Mouse (Mus musculus) mesoderm, embryonic 11.5 days (tissue): ENCODE data around the gene Hdac7.

Experiments
- DNase-seq: peaks from one replicate; pipeline ENCODE4 v3.0.0-alpha.2; 2012; ENCODE audit warnings: low read depth, low spot score

The Hdac7 gene

GRCm38 (mm10) chr15:97814703-97815102 is 29.6 kb downstream of the Hdac7 start:
- no peak for DNase-seq

GRCm38 (mm10) chr15:97813452-97814204 is 30.7 kb downstream of the Hdac7 start:
- no peak for DNase-seq

DNA sequence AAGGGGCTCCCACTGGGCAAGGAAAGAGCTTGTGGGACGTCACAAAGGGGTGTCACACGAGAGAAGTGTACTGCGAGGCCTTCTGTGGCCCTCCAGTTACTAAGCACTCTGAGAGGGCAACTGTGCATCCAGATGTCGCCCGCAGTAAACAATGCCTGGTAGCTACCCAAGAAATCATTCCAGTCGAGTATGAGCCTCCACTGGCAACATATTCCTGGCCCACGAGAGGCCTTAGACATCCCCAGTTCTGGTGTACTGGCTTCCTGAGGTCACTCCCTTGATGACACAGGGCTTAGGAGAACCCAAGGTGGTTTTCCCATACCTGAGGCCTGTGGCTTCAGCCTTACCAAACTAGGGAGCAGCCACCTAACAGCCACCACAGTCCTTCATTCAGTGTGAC is 31.4 kb downstream of the Hdac7 start:
- no peak for DNase-seq

DNA sequence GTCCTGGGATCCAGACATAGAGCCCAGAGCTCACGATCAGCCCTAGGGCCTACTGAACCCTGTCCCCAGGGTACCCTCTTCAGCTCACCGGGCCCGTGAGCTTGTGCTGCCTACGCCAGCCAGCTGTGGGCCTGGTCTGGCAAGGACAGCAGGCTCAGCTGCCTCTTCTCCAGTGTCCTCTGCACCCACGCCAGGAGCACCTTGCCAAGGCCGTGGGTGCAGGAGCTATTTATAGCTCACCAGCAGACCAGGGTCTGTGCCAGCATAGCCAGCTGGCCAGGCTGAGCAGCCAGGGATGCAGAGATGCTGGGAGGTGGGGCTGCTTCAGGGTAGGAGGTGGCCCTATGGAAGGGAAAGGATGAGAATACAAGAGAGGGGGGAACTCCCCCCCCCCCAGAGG is 32.2 kb downstream of the Hdac7 start:
- no peak for DNase-seq

GRCm38 (mm10) chr15:97811307-97811706 is 33.0 kb downstream of the Hdac7 start:
- DNase-seq, result no peak

- no peak for DNase-seq
Measured at GRCm38 (mm10) chr15:97810399-97810798, 33.9 kb downstream of the Hdac7 start.

GRCm38 (mm10) chr15:97809942-97810341 is 34.4 kb downstream of the Hdac7 start:
- no peak for DNase-seq

DNA sequence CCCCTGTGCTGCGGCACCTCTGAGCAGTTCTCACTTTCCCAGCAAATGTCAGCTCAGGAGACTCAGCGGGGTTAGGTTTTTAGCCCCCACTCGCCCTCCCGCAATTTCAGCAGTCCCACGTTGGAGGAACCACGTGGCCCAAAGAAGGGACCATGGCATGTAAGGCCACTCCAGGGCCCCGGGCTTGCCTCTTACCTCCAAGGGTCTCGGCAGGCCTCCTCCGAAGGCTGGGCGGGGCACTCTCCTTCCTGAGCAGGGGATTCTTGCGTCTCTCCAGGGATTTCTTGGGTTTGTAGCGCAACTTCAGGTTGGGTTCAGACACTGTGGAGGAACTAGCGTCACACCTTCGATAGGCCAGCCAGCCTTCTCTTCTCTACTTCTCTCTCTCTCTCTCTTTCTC is 35.1 kb downstream of the Hdac7 start:
- no peak for DNase-seq

GRCm38 (mm10) chr15:97808532-97808931 is 35.8 kb downstream of the Hdac7 start:
- no peak for DNase-seq

DNA sequence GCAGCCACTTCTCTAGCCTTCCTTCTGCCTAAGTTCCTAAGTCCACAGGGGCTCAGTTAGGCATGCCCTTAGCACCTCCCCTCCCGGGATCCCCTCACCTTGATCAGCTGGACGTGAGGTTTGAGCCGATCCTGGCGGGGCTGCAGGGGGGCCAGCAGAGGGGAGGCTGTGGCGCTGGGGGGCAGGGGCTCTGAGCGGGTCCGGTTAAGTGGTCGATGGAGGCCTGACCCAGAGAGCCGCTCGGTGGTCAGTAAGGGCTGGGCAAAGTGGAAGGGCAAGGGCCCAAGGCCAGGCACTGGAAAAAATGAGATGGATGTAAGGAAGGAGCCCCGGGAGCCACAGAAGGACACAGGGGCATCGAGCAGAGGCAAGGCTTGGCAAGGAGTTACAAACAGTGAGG is 36.4 kb downstream of the Hdac7 start:
- no peak for DNase-seq

GRCm38 (mm10) chr15:97802575-97802974 is 41.7 kb downstream of the Hdac7 start:
- DNase-seq, result peak; percentile 71

- no peak for DNase-seq
Measured at GRCm38 (mm10) chr15:97801811-97802210, 42.5 kb downstream of the Hdac7 start.

- no peak for DNase-seq
Measured at GRCm38 (mm10) chr15:97800853-97801252, 43.4 kb downstream of the Hdac7 start.

GRCm38 (mm10) chr15:97799446-97799845 is 44.9 kb downstream of the Hdac7 start:
- no peak for DNase-seq

DNA sequence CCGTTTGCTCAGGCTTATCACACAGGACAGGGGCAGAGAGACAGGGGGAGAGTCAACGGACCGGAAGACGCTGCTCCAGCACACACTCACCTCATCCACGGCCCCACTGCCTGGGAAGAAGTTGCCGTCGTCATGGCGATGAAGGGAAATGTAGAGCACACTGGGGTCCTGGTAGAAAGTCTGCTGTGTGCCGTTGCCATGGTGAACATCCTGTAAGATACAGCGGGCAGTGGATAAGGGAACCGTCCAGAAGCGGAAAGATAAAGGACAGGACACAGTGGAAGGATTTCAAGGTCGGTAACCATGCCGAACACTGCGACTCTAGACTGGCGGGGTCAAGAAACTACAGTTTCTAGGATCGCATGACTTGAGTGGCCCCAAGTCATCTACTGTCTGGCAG is 46.2 kb downstream of the Hdac7 start:
- peak; percentile 60 for DNase-seq

GRCm38 (mm10) chr15:97796674-97797310 is 47.5 kb downstream of the Hdac7 start:
- no peak for DNase-seq

- no peak for DNase-seq
Measured at GRCm38 (mm10) chr15:97795559-97796235, 48.6 kb downstream of the Hdac7 start.

DNA sequence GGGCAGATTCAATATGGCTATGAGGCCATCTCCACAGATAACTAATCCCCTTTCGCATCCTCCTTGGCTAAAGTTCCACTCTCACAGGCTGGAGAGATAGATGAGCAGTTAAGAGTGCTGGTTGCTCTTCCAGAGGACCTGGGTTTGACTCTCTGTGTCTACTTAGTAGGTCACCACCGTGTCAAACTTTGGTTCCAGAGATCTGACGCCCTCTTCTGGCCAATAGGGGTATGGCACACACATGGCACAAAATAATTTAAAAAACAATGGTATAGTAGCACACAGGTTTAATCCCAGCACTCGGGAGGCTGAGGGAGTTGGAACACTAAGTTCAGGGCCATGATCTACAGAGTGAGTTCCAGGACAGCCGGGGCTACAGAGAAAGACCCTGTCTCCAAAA is 50.0 kb downstream of the Hdac7 start:
- DNase-seq, result no peak

- no peak for DNase-seq
Measured at GRCm38 (mm10) chr15:97793386-97794153, 50.7 kb downstream of the Hdac7 start.

DNA sequence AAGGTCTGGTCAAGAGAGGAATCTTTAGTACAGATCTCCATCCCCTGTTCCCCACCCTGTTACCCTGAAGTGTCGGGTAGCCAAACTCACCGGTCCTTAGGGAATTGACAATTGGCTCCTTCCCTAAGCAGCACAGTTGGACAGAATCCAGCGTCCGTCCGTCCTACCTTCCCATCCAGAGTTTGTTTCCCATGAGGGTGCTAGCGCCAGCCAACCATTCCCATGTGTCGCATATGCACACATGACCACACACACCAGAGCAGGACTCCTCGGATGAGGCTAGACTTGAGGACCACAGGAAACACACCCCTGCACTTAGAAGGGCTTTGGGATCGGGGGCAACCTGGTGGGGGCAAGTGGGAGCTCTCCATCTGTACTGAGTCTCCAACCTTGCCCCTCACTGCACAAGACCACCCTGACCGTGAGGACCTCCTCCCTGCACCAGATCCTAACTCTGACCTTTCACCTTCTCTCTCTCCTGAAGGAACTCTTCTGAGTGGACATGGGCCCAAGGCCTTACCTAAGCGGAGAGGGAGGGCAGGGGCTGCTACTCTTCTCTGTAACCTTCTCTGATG is 53.1 kb downstream of the Hdac7 start:
- no peak for DNase-seq

DNA sequence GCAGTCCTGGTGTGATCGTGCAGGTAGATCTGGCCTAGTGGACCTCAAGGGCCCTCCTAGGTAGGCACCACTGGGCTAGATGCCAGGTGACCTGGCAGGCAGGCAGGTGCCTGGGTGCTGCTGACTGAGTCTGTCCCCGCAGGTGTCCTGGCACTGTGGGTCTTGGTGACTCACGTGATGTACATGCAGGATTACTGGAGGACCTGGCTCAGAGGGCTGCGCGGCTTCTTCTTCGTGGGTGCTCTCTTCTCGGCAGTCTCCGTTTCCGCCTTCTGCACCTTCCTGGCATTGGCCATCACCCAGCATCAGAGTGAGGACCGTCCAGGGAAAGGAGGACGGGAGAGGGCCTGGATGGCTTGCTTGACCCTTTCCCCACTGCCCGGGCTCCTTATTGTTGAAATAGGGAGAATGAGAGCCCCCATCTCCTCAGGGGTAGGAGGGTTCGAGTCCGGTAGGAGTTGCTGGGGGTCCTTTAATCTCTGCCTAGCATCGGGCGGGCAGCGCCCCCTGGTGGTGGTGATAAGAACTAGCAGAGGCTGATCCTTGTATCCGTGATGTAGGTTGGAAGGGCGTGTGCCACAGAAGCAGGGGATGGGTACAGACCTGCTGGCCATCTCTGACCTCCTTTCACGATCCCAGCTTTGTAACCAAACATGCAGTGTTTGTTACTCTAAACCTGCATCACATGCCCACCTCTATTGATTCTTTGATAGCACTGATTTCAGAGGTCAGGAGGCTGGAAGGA is 54.4 kb downstream of the Hdac7 start:
- DNase-seq, result peak; percentile 74
